Mouse (Mus musculus): ENCODE data around the gene Ptprm. TPM values are rescaled to one million over a fixed set of nuclear protein-coding genes. Genes with fewer than 3 reads are reported as not detected.
A peak's percentile ranks its signal among the peaks of the same experiment; 100 is the strongest.

The Ptprm gene
- polyA plus RNA-seq, 1 experiment from 2014 or later: 19.7 TPM

- Histone ChIP-seq H3K27ac (ENCODE audit: low read length) (no peak overlapping the region), H3K9ac (ENCODE audit: low read depth, low read length) (no peak overlapping the region), H3K4me2 (ENCODE audit: low read length) (no peak overlapping the region)
Measured at GRCm38 (mm10) chr17:67363377-67364070, 9.3 kb upstream of the Ptprm start.

GRCm38 (mm10) chr17:67362131-67362530, 7.9 kb upstream of the Ptprm start:
- H3K4me2 ChIP-seq (ENCODE audit: low read length): no peak overlapping the region
- WGBS: 87% methylated on average over 6 of the region's 6 CpGs
- H3K27ac ChIP-seq (ENCODE audit: low read length): no peak overlapping the region
- no peaks in the 10 kb centered on the region for H3K27me3 ChIP-seq (ENCODE audit: control insufficient read depth, insufficient read depth, low read depth, low read length)
- no peak for ATAC-seq
- H3K9ac ChIP-seq (ENCODE audit: low read depth, low read length): no peak overlapping the region
- H3K4me3 ChIP-seq (ENCODE audit: low read depth, low read length): no peak overlapping the region
- no peaks in the 10 kb centered on the region for H3K36me3 ChIP-seq (ENCODE audit: control insufficient read depth, insufficient read depth, low read length)
- H3K4me1 ChIP-seq (ENCODE audit: control insufficient read depth, insufficient read depth, low read length): 0 out of 2 replicates have a peak, but pooled peaks cover 2% of the 10 kb centered on the region
- H3K9me3 ChIP-seq (replicated peaks; ENCODE audit: control insufficient read depth, low read length, poor library complexity, severe bottlenecking): no peaks in the 10 kb centered on the region

More at GRCm38 (mm10) chr17:67363377-67364070, 9.3 kb upstream of the Ptprm start:
- no peaks in the 10 kb centered on the region for H3K36me3 ChIP-seq (ENCODE audit: control insufficient read depth, insufficient read depth, low read length)
- no peak for ATAC-seq
- no peak overlapping the region for H3K4me3 ChIP-seq (ENCODE audit: low read depth, low read length)
- H3K9me3 ChIP-seq (replicated peaks; ENCODE audit: control insufficient read depth, low read length, poor library complexity, severe bottlenecking): no peaks in the 10 kb centered on the region
- WGBS: 85% methylated on average over 11 of the region's 11 CpGs
- no peaks in the 10 kb centered on the region for H3K27me3 ChIP-seq (ENCODE audit: control insufficient read depth, insufficient read depth, low read depth, low read length)
- H3K4me1 ChIP-seq (ENCODE audit: control insufficient read depth, insufficient read depth, low read length): 0 out of 2 replicates have a peak, but pooled peaks cover 2% of the 10 kb centered on the region

GRCm38 (mm10) chr17:67360606-67361005, 6.3 kb upstream of the Ptprm start:
- no peak overlapping the region for H3K4me3 ChIP-seq (ENCODE audit: low read depth, low read length)
- H3K27ac ChIP-seq (ENCODE audit: low read length): no peak overlapping the region
- no peak overlapping the region for H3K4me2 ChIP-seq (ENCODE audit: low read length)
- peak; percentile 48; the same call in 1 of the 2 replicates for ATAC-seq
- no peak overlapping the region for H3K9ac ChIP-seq (ENCODE audit: low read depth, low read length)
- H3K36me3 ChIP-seq (ENCODE audit: control insufficient read depth, insufficient read depth, low read length): no peaks in the 10 kb centered on the region
- H3K9me3 ChIP-seq (replicated peaks; ENCODE audit: control insufficient read depth, low read length, poor library complexity, severe bottlenecking): no peaks in the 10 kb centered on the region
- no peaks in the 10 kb centered on the region; the same call in 1 of the 2 replicates for H3K27me3 ChIP-seq (ENCODE audit: control insufficient read depth, insufficient read depth, low read depth, low read length)
- peaks cover 2% of the 10 kb centered on the region; the same call in 1 of the 2 replicates for H3K4me1 ChIP-seq (ENCODE audit: control insufficient read depth, insufficient read depth, low read length)
- 3% methylated on average over 3 of the region's 3 CpGs for WGBS

- 91% methylated on average over 5 of the region's 5 CpGs for WGBS
- H3K4me3 ChIP-seq (ENCODE audit: low read depth, low read length): no peak overlapping the region
- no peaks in the 10 kb centered on the region for H3K36me3 ChIP-seq (ENCODE audit: control insufficient read depth, insufficient read depth, low read length)
- no peak for ATAC-seq
- no peaks in the 10 kb centered on the region for H3K9me3 ChIP-seq (replicated peaks; ENCODE audit: control insufficient read depth, low read length, poor library complexity, severe bottlenecking)
- H3K9ac ChIP-seq (ENCODE audit: low read depth, low read length): no peak overlapping the region
- no peaks in the 10 kb centered on the region; the same call in 1 of the 2 replicates for H3K27me3 ChIP-seq (ENCODE audit: control insufficient read depth, insufficient read depth, low read depth, low read length)
- H3K27ac ChIP-seq (ENCODE audit: low read length): no peak overlapping the region
- peaks cover 7% of the 10 kb centered on the region; the same call in 1 of the 2 replicates for H3K4me1 ChIP-seq (ENCODE audit: control insufficient read depth, insufficient read depth, low read length)
- no peak overlapping the region for H3K4me2 ChIP-seq (ENCODE audit: low read length)
Measured at GRCm38 (mm10) chr17:67359578-67359977, 5.3 kb upstream of the Ptprm start.

GRCm38 (mm10) chr17:67358541-67358940, 4.3 kb upstream of the Ptprm start:
- H3K4me3 ChIP-seq (ENCODE audit: low read depth, low read length): no peak overlapping the region
- no peak overlapping the region for H3K9ac ChIP-seq (ENCODE audit: low read depth, low read length)
- no peaks in the 10 kb centered on the region; the same call in 1 of the 2 replicates for H3K27me3 ChIP-seq (ENCODE audit: control insufficient read depth, insufficient read depth, low read depth, low read length)
- no peaks in the 10 kb centered on the region for H3K36me3 ChIP-seq (ENCODE audit: control insufficient read depth, insufficient read depth, low read length)
- H3K9me3 ChIP-seq (replicated peaks; ENCODE audit: control insufficient read depth, low read length, poor library complexity, severe bottlenecking): no peaks in the 10 kb centered on the region
- H3K27ac ChIP-seq (ENCODE audit: low read length): no peak overlapping the region
- peaks cover 10% of the 10 kb centered on the region; the same call in 1 of the 2 replicates for H3K4me1 ChIP-seq (ENCODE audit: control insufficient read depth, insufficient read depth, low read length)
- 94% methylated on average over 7 of the region's 7 CpGs for WGBS
- ATAC-seq: no peak
- no peak overlapping the region for H3K4me2 ChIP-seq (ENCODE audit: low read length)

GRCm38 (mm10) chr17:67357191-67357590, 2.9 kb upstream of the Ptprm start:
- Histone ChIP-seq H3K9me3 (replicated peaks; ENCODE audit: control insufficient read depth, low read length, poor library complexity, severe bottlenecking) (no peaks in the 10 kb centered on the region), H3K27me3 (ENCODE audit: control insufficient read depth, insufficient read depth, low read depth, low read length) (no peaks in the 10 kb centered on the region; the same call in 1 of the 2 replicates), H3K4me3 (ENCODE audit: low read depth, low read length) (no peak overlapping the region), H3K9ac (ENCODE audit: low read depth, low read length) (no peak overlapping the region), H3K4me1 (ENCODE audit: control insufficient read depth, insufficient read depth, low read length) (peaks cover 13% of the 10 kb centered on the region), H3K4me2 (ENCODE audit: low read length) (no peak overlapping the region), H3K27ac (ENCODE audit: low read length) (no peak overlapping the region), H3K36me3 (ENCODE audit: control insufficient read depth, insufficient read depth, low read length) (no peaks in the 10 kb centered on the region)
- no peak for ATAC-seq
- WGBS: 80% methylated on average over 4 of the region's 4 CpGs

- H3K9me3 ChIP-seq (replicated peaks; ENCODE audit: control insufficient read depth, low read length, poor library complexity, severe bottlenecking): no peaks in the 10 kb centered on the region
- no peak overlapping the region for H3K9ac ChIP-seq (ENCODE audit: low read depth, low read length)
- H3K27me3 ChIP-seq (ENCODE audit: control insufficient read depth, insufficient read depth, low read depth, low read length): peaks cover 4% of the 10 kb centered on the region
- no peak for ATAC-seq
- no peaks in the 10 kb centered on the region for H3K36me3 ChIP-seq (ENCODE audit: control insufficient read depth, insufficient read depth, low read length)
- peak overlapping the region; percentile 74 for H3K4me3 ChIP-seq (ENCODE audit: low read depth, low read length)
- H3K4me2 ChIP-seq (ENCODE audit: low read length): peak overlapping the region; percentile 94
- WGBS: 32% methylated on average over 5 of the region's 5 CpGs
- H3K27ac ChIP-seq (ENCODE audit: low read length): no peak overlapping the region
- peaks cover 17% of the 10 kb centered on the region for H3K4me1 ChIP-seq (ENCODE audit: control insufficient read depth, insufficient read depth, low read length)
Measured at GRCm38 (mm10) chr17:67355251-67355650, 994 bp upstream of the Ptprm start.

GRCm38 (mm10) chr17:67353796-67354450, 334 bp downstream of the Ptprm start:
- peak overlapping the region; percentile 94 for H3K4me2 ChIP-seq (ENCODE audit: low read length)
- under 1% methylated on average over 63 of the region's 68 CpGs for WGBS
- peaks cover 15% of the 10 kb centered on the region for H3K4me1 ChIP-seq (ENCODE audit: control insufficient read depth, insufficient read depth, low read length)
- peak overlapping the region; percentile 67 for H3K27ac ChIP-seq (ENCODE audit: low read length)
- H3K27me3 ChIP-seq (ENCODE audit: control insufficient read depth, insufficient read depth, low read depth, low read length): peaks cover 4% of the 10 kb centered on the region
- no peaks in the 10 kb centered on the region for H3K9me3 ChIP-seq (replicated peaks; ENCODE audit: control insufficient read depth, low read length, poor library complexity, severe bottlenecking)
- H3K36me3 ChIP-seq (ENCODE audit: control insufficient read depth, insufficient read depth, low read length): no peaks in the 10 kb centered on the region
- H3K4me3 ChIP-seq (ENCODE audit: low read depth, low read length): peak overlapping the region; percentile 74
- peak; percentile 55 for ATAC-seq
- H3K9ac ChIP-seq (ENCODE audit: low read depth, low read length): peak overlapping the region; percentile 84

Measured in midbrain, embryonic 16.5 days (tissue).